Comparison of ENCODE assay signal across 13 mouse cellular contexts in the genomic region with DNA sequence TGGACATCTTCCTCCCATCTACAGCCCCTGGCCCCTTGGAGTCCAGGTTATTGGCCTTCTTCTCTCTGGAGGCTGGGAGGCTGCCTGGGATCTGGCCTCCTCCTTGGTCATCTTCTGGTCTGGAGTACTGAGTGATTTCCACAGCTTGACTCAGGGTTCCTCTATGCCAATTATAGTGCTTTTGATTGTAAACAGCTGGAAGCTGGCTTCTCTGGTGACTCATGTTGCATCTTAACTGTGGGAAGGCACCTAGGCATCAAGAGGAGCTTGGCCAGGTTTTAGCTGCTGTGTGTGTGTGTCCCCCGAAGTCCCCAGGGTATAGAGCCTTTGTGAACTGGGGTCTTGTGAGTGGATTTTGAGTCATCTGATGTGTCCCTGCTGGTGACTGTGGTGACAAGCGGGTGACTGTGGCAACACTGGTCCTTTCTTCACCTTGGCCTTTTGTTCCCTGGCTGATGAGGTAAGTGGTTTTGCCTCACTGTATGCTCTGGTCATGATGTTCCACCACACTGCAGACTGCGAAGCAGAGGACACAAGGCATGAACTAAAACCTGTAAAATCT.
"Had no signal": no experiment of that assay in that cellular context is flagged by ENCODE, and none has a peak within 500 bp of the region (broad histone marks: within the 10 kb centered on the region; RNA-seq: fewer than 3 reads in every experiment).

No protein-coding gene starts in this region.

- H3K27ac ChIP-seq: kidney, embryonic 15.5 days; left cerebral cortex, adult 2 months; liver, embryonic 13.5 days; macrophage; midbrain, embryonic 12.5 days; neural tube, embryonic 13.5 days had no signal

- H3K4me1 ChIP-seq: kidney, embryonic 15.5 days; midbrain, embryonic 12.5 days; neural tube, embryonic 13.5 days had no signal

- H3K27me3 ChIP-seq: kidney, embryonic 15.5 days; liver, embryonic 13.5 days; midbrain, embryonic 12.5 days; neural tube, embryonic 13.5 days had no signal

- H3K4me3 ChIP-seq: kidney, embryonic 15.5 days; left cerebral cortex, adult 2 months; liver, embryonic 13.5 days; midbrain, embryonic 12.5 days; myocyte; neural tube, embryonic 13.5 days had no signal

- DNase-seq: kidney, postnatal 10 days; kidney, postnatal 36 days; layer of hippocampus, postnatal 36 days; liver, embryonic 13.5 days; lung, embryonic 14.5 days; thymus, adult 18-20 months; thymus, postnatal 36 days had no signal

- H3K36me3 ChIP-seq: kidney, embryonic 15.5 days had no signal

- H3K9me3 ChIP-seq: kidney, embryonic 15.5 days; liver, embryonic 13.5 days; midbrain, embryonic 12.5 days; neural tube, embryonic 13.5 days had no signal
